Mouse (Mus musculus): Measurements from ENCODE around the gene Aarsd1. TPM values are rescaled to one million over a fixed set of nuclear protein-coding genes. Genes with fewer than 3 reads are reported as not detected.

Aarsd1 gene
- polyA plus RNA-seq (2021; fragmentation: Nextera tagmentation), result 87.9 and 90.1 TPM in 2 replicates
- long read RNA-seq, experiment 1, transcript Aarsd1-201 (12 exons, 1,516 nt), result major isoform, 123 of 156 reads
- long read RNA-seq, experiment 1, partial matches to known transcripts, result 20 of 156 reads
- long read RNA-seq, experiment 1, other reads (novel, unspliced or antisense), result 13 of 156 reads
- long read RNA-seq, experiment 2, transcript Aarsd1-201 (12 exons, 1,516 nt), result major isoform, 233 of 269 reads
- long read RNA-seq, experiment 2, partial matches to known transcripts, result 7 of 269 reads
- long read RNA-seq, experiment 2, other reads (novel, unspliced or antisense), result 29 of 269 reads

DNA sequence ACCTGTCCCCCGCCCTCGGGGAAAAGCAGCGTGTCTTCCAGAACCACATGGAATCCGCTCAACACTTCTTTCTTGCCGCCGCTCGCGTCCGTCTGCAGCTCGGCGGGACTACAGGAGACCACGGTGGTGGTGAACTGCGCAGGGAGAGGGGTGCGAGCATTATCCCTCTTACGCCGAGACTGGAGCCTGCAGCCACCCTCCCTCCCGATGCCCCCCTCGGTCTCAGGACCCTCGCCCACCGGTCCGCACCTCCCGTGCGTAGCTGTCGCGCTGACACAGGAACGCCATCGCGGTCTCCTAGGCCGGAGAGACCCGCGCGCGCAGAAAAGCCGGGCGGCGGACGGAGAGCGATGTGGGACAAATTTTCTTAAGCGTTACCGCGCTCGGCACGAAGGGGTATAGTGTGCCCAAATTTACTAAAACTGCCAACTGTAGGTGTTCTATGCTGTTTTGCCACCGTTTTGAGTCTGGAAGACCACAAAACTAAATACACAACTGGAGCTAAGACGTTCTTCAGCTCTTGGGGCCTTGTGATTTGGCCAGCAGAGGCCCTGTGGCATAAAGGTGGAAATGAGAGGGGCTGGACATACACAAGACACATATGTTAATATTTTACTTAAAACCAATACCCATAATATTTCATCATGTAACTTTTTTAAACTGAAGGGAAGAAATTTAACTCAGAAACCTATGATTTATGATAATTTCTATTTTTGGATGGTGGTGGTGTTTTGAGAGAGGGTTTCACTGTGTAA lies at the start of gene Aarsd1:
Gene Aarsd1 (minus strand): TSS at position 515 of the 755 bp plus-strand sequence.

DNA sequence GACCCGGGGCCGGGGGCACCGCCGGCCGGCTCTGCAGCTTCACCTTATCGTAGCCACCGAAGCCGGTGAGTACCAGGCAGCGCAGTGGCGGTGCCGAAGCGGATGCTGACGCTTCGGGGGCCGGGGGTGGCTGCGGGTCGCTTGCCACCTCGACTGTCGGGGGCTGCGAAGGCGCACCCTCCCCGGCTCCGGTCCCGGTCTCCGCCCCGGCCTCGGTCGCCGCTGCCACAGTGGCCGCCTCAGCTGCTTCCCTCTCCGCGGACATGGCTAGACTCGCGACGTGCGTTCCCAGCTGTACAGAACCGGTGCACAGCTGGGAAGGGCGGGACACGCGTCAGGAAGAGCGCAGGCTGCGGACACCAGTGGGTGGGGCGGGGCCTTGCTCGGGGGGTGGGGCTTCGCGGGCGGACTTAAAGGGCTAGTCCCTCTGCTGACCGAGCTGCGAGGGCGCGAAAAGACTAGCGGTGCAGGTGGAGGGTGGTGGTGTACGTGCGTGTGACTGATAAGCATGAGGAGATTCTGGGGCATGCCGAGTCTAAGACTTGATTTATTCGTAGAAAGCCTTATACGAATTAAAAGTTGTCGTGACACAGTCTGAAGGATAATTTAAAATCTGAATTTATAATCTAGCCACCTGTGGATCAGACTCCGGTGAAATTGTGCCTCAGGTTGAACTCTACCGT lies 48.6 kb upstream of the Aarsd1 start, which contains the start of gene Vat1:
Gene Vat1 (minus strand): TSS at position 362 of the 683 bp plus-strand sequence.

DNA sequence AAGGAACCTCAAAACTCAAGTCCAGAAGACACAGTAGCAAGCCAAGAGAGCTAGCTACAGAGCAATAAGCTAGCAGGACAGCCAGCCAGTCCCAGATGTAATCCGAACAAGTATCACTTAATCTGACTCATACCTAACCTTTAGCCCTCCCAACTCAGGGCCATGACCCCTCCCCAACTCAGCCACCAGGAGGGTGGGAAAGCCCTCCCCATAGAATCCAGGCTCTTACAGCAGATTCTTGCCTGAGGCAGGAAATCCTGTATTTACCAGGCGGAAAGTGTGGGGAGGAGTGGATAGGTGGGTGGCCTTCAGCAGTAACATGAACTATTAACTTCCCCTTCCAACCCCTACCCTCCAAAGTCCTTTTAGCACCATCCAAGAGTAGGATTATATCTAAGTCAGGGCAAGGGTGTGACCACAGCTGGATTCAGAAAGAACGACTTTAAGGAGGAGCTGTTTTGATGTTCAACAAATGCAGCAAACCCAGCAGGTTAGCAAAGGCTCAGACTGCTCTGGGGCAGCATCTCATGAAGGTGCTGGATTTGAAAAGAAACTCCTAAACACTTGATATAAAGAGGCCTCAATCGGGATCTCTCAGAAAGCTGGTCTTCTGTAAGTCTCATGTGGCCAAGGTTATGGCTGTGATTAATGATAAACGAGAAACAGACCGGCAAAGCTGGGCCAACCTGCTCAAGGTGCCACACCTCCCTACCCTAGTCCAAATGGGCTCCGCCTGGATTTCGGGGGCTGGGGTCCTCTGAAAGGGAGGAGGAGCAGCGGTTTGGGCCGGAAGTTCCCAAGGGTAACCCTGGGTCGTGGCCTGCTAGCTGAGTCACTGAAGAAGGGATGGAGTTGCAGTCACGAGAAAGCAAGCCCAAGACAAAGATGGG lies 47.0 kb upstream of the Aarsd1 start, which contains the start of gene Rnd2:
Gene Rnd2 (plus strand): TSS at position 789 of the 890 bp plus-strand sequence.

DNA sequence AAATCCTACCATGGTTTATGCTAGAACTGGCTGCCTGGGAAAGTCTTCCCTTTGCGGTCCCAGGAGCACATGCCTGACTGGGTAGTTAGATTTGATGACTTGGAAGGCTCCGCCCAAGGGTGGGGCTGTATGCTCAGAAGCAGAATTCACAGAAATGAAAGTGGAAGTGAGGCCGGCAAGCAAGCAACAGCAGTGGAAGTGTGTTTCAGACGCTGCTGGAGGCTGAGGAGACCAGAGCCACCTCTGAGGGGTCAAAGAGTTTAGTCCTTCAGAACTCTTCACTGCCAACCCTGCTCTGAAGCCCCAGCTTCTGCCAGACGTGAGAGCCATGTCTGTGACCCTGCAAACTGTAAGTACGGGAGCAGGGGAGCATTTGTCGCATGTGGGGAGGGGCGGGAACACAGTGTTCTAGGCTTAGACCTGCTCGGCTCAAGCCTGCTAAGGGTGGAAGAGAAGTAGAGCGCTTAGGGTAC lies 30.9 kb upstream of the Aarsd1 start, which contains the start of gene Ifi35:
Gene Ifi35 (plus strand): TSS at position 134 of the 473 bp plus-strand sequence.

DNA sequence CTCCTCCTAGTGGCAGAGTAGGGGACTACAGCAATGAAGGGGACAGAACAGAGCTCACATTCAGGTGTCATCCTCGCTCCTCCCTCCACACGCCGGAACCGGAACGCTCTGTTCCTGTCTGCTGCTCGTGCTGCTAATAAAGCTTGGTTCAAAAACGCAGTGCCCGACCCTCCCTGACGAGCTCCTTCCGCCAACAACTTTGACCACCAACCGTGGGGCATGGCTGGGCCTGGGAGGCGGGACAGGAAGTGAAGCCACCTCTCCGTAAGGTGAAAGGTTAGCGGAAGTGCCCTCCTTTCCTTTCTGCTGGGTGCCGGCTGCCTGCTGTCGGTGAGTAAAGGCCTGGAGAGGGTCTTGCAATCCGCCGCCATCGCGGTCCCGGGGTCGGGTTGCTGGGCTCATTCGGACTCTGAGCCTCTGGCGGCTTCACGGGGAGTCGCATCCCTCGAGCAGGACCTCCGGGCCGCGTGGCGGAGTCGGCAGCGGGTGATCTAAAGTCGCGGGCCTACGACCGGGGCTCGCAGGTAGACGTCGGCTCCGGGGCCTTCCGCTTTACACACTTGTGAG lies 24.8 kb upstream of the Aarsd1 start, which contains the start of gene Rpl27:
Gene Rpl27 (plus strand): TSS at position 172 of the 567 bp plus-strand sequence.

DNA sequence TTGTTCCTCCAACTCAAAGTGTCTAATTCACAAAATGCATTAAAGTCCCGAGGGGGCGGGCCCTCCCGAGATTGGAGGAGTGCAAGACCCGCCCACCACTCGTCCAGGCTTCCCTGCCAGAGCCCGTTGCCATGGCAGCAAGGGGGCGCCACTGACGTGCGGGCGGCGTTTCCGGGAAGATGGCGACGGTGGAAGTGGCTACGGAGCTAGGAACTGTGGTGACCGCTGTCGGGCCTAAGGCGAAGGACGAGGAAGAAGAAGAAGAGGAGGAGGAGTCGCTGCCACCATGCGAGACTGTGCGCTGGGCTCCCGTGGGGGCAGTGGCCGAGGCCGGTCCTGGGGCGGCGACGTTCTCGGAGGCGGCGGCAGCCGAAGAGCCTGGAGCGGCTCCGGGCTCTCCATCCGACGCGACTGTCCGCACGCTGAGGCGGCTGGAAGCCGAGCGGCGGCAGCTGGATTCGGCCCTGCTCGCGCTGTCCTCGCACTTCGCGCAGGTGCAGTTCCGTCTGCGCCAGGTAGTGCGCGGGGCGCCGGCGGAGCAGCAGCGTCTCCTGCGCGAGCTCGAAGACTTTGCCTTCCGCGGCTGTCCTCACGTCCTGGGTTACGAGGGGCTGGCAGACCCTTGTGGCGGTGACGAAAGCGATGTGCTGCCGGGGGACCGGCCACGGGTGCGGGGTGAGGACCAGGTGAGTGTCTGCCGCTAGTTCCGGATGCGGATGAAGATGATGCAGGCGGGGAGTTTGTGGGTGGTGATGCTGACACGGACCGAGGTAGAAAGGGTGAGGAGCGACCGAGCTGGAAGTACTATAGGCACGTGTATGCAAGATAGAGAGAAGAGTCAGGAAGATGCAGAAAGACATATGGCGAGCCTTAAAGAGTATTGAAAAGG lies 7.8 kb upstream of the Aarsd1 start, which contains the start of the genes Rundc1 and Ptges3l:
Gene Rundc1 (plus strand): TSS at position 161 of the 889 bp plus-strand sequence.
Gene Ptges3l (minus strand): TSS at position 409 of the 889 bp plus-strand sequence.

DNA sequence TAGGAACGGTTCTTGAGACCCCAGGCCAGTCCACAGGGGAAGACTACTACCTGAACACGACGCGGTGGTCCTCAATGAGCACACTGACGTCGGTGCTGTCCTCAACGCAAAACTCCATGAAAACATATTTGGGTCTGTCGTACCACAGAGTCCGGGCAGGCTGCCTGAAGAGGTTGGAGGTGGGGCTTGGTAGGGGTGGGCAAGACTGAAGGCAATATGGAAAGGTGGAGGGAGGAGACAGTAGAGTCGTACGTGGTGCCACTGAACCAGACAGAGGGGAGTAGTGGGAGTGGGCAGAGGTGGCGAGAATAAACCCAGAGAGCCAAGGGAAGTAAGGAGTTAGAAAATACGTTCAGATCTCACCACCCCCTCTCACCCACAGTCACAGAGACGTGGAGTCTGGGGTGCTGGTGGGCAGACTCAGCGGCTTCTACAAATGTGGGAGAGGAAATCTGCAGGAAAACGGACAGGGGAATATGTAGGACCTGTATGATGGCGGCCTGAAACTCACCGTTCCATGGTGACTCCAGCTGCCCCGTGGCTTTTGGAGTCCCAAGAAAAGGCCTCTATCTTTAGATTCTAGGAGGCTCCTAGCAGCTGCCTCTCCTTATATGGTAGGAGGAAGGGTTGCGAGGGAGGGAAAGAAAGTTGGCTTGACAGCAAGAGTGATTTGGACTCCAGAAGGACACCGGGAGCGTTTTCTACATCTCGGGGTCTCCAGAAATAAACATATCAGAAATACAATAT lies 6.9 kb upstream of the Aarsd1 start, which contains the start of gene Gm27029:
Gene Gm27029 (minus strand): TSS at position 692 of the 747 bp plus-strand sequence.

DNA sequence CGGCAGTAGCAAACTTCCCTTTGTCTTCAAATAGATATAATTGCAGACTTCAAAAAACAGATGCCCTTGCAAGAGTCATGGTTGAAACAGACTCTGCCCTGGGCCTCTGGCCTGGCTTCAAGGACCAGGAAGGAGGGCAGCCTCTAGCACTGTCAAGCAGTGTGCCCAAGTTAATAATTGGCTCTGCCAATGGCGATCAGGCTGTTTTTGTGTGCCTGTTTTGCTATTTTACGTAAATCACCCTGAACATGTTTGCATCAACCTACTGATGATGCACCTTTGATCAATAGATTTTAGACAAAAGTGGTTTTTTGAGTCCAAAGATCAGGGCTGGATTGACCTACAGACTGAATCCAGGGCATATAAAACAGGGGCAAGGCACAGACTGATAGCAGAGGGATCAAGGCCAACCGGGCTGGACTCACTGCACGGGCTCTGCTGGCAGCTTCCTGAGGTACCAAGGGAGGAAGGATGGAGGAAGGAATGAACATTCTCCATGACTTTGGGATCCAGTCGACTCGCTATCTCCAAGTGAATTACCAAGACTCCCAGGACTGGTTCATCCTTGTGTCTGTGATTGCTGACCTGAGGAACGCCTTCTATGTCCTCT lies 50.0 kb downstream of the Aarsd1 start, which contains the start of gene G6pc:
Gene G6pc (plus strand): TSS at position 236 of the 610 bp plus-strand sequence.

Small RNA genes lying within 50 kb of the gene (microRNA-seq; reads per million reads assigned to microRNA genes)
- 1.3 reads per million for gene Mir6929

Other genes with a start within 250 kb of the Aarsd1 start
- gene Cntnap1, start 247.1 kb downstream of the Aarsd1 start, polyA plus RNA-seq (2021; fragmentation: Nextera tagmentation), result 14.1 and 15.8 TPM in 2 replicates
- 2.0 and 3.2 TPM in 2 replicates for gene Plekhh3, start 246.3 kb downstream of the Aarsd1 start, polyA plus RNA-seq (2021; fragmentation: Nextera tagmentation)
- 0.23 and 0.53 TPM in 2 replicates for gene Ccr10, start 242.2 kb downstream of the Aarsd1 start, polyA plus RNA-seq (2021; fragmentation: Nextera tagmentation)
- gene Ezh1, start 191.2 kb downstream of the Aarsd1 start, polyA plus RNA-seq (2021; fragmentation: Nextera tagmentation), result 30.9 and 32.5 TPM in 2 replicates
- gene Ramp2, start 171.6 kb downstream of the Aarsd1 start, polyA plus RNA-seq (2021; fragmentation: Nextera tagmentation), result 78.1 and 88.2 TPM in 2 replicates
- 180 and 205 TPM in 2 replicates for gene Vps25, start 163.9 kb downstream of the Aarsd1 start, polyA plus RNA-seq (2021; fragmentation: Nextera tagmentation)
- gene Wnk4, start 157.0 kb downstream of the Aarsd1 start, polyA plus RNA-seq (2021; fragmentation: Nextera tagmentation), result 1.1 and 1.8 TPM in 2 replicates
- 0.13 and 0.14 TPM in 2 replicates for gene Cntd1, start 138.6 kb downstream of the Aarsd1 start, polyA plus RNA-seq (2021; fragmentation: Nextera tagmentation)
- gene Coa3, start 138.5 kb downstream of the Aarsd1 start, polyA plus RNA-seq (2021; fragmentation: Nextera tagmentation), result 427 and 478 TPM in 2 replicates
- gene Becn1, start 115.3 kb downstream of the Aarsd1 start, polyA plus RNA-seq (2021; fragmentation: Nextera tagmentation), result 197 and 208 TPM in 2 replicates
- gene Psme3, start 101.4 kb downstream of the Aarsd1 start, polyA plus RNA-seq (2021; fragmentation: Nextera tagmentation), result 16.3 and 17.7 TPM in 2 replicates
- 0.21 and 0.29 TPM in 2 replicates for gene Aoc2, start 92.6 kb downstream of the Aarsd1 start, polyA plus RNA-seq (2021; fragmentation: Nextera tagmentation)
- gene Aoc3, start 87.0 kb downstream of the Aarsd1 start, polyA plus RNA-seq (2021; fragmentation: Nextera tagmentation), result 0.08 and 0.16 TPM in 2 replicates
- gene G6pc, start 50.1 kb downstream of the Aarsd1 start, polyA plus RNA-seq (2021; fragmentation: Nextera tagmentation), result not detected in 2 replicates
- 7.8 and 8.1 TPM in 2 replicates for gene Gm27029, start 7.2 kb upstream of the Aarsd1 start, polyA plus RNA-seq (2021; fragmentation: Nextera tagmentation)
- gene Rundc1, start 7.5 kb upstream of the Aarsd1 start, polyA plus RNA-seq (2021; fragmentation: Nextera tagmentation), result 19.2 and 22.5 TPM in 2 replicates
- 2.1 and 3.0 TPM in 2 replicates for gene Ptges3l, start 7.7 kb upstream of the Aarsd1 start, polyA plus RNA-seq (2021; fragmentation: Nextera tagmentation)
- gene Rpl27, start 24.7 kb upstream of the Aarsd1 start, polyA plus RNA-seq (2021; fragmentation: Nextera tagmentation), result 1,000 and 1,005 TPM in 2 replicates
- 5.7 and 6.2 TPM in 2 replicates for gene Ifi35, start 30.8 kb upstream of the Aarsd1 start, polyA plus RNA-seq (2021; fragmentation: Nextera tagmentation)
- gene Rnd2, start 47.4 kb upstream of the Aarsd1 start, polyA plus RNA-seq (2021; fragmentation: Nextera tagmentation), result 17.9 and 18.2 TPM in 2 replicates
- gene Vat1, start 48.6 kb upstream of the Aarsd1 start, polyA plus RNA-seq (2021; fragmentation: Nextera tagmentation), result 10.1 and 13.2 TPM in 2 replicates
- gene Brca1, start 134.3 kb upstream of the Aarsd1 start, polyA plus RNA-seq (2021; fragmentation: Nextera tagmentation), result 0.29 and 0.36 TPM in 2 replicates
- 38.4 and 43.7 TPM in 2 replicates for gene Nbr1, start 134.5 kb upstream of the Aarsd1 start, polyA plus RNA-seq (2021; fragmentation: Nextera tagmentation)
- gene Tmem106a, start 164.6 kb upstream of the Aarsd1 start, polyA plus RNA-seq (2021; fragmentation: Nextera tagmentation), result 1.7 and 2.8 TPM in 2 replicates
- gene Gm11634, start 181.6 kb upstream of the Aarsd1 start, polyA plus RNA-seq (2021; fragmentation: Nextera tagmentation), result not detected in 2 replicates
- 32.9 and 38.3 TPM in 2 replicates for gene Rdm1, start 209.6 kb upstream of the Aarsd1 start, polyA plus RNA-seq (2021; fragmentation: Nextera tagmentation)
- gene Arl4d, start 247.9 kb upstream of the Aarsd1 start, polyA plus RNA-seq (2021; fragmentation: Nextera tagmentation), result 7.0 and 8.2 TPM in 2 replicates

All from layer of hippocampus, adult 6 months (tissue).